Mouse (Mus musculus) megakaryocyte, embryonic 14.5 days (primary cell): ENCODE results near the gene Arnt.

Source experiments
- FLI1 ChIP-seq: IDR thresholded peaks from 2 replicates; pipeline ENCODE4 v1.6.1; 2012; ENCODE audit warnings: low read length, inconsistent platforms, mixed read lengths
- GATA1 ChIP-seq: IDR thresholded peaks from 3 replicates; pipeline ENCODE4 v1.6.1; 2012; ENCODE audit warnings: mixed read lengths, low read length, inconsistent platforms, borderline replicate concordance

GRCm38 (mm10) chr3:95394385-95394784 lies 39.8 kb upstream of the Arnt start:
- TF ChIP-seq FLI1 (no peak), GATA1 (no peak)
